ENCODE assay signal across 14 mouse cellular contexts in the genomic region with DNA sequence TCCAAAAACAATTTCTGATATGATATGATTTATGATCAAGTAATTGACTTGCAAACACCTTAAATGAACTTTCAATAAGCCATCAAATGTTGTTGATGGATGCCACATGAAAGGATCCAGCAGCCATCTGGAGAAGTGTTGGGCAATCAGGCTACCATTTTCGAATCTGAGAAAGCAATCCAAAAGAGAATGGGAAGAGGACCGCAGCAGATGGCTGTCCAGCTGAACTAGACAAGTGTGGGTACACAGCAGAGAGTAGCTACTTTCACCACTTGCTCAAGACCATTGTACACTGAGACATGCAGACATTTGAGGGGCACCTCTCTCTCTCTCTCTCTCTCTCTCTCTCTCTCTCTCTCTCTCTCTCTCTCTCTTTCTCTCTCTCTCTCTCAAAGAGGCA.
"Had no signal": no experiment of that assay in that cellular context is flagged by ENCODE, and none has a peak within 500 bp of the region (broad histone marks: within the 10 kb centered on the region; RNA-seq: fewer than 3 reads in every experiment).

No protein-coding gene starts in this region.

- H3K4me1 ChIP-seq: liver, embryonic 15.5 days; midbrain, embryonic 13.5 days had no signal

- H3K9me3 ChIP-seq: limb, embryonic 10.5 days; liver, embryonic 15.5 days; midbrain, embryonic 13.5 days had no signal

- H3K9ac ChIP-seq: liver, embryonic 15.5 days; midbrain, embryonic 13.5 days had no signal

- H3K4me3 ChIP-seq: limb, embryonic 10.5 days; liver, embryonic 15.5 days; midbrain, embryonic 13.5 days had no signal

- DNase-seq: kidney, adult 11 months; kidney, adult 9 months; kidney, postnatal 36 days; lung, adult 2 months; lung, postnatal 36 days; thymus, adult 2 months; thymus, postnatal 36 days had no signal

- H3K27ac ChIP-seq: kidney, postnatal 0 days; limb, embryonic 10.5 days; liver, embryonic 15.5 days; midbrain, embryonic 13.5 days; stomach, postnatal 0 days had no signal

- H3K36me3 ChIP-seq: limb, embryonic 10.5 days; liver, embryonic 15.5 days; midbrain, embryonic 13.5 days had no signal

- H3K27me3 ChIP-seq: liver, embryonic 15.5 days; midbrain, embryonic 13.5 days had no signal

- H3K4me2 ChIP-seq: liver, embryonic 11.5 days; liver, embryonic 15.5 days; midbrain, embryonic 13.5 days had no signal

- ATAC-seq: lung, postnatal 0 days; midbrain, embryonic 13.5 days had no signal
